Mouse (Mus musculus): ENCODE results near the gene Scgb2b11. TPM values are rescaled to one million over a fixed set of nuclear protein-coding genes. Genes with fewer than 3 reads are reported as not detected.
"Not testable (repeated sequence)": the region's sequence is repeated elsewhere in the genome, so short reads cannot be mapped to it uniquely, and the experiment has no call there.

Scgb2b11 gene
- total RNA-seq (2021), result not detected
- long read RNA-seq, experiment 1, result 0 reads
- long read RNA-seq, experiment 2, result 0 reads

GRCm38 (mm10) chr7:32211045-32211444, at the start of gene Scgb2b11:
Gene Scgb2b11, minus strand, starts transcription at chr7:32211145.
- DNase-seq (ENCODE audit: low spot score in 2 of 2); H3K27ac ChIP-seq; H3K4me3 ChIP-seq: not testable (repeated sequence)

GRCm38 (mm10) chr7:32222540-32222939, 11.6 kb upstream of the Scgb2b11 start, which contains the start of gene Scgb1b11:
Gene Scgb1b11, plus strand, starts transcription at chr7:32222840.
- DNase-seq (ENCODE audit: low spot score in 2 of 2); H3K4me3 ChIP-seq; H3K27ac ChIP-seq: not testable (repeated sequence)

Other genes with a start within 250 kb of the Scgb2b11 start
- gene Scgb1b10, start 110.3 kb downstream of the Scgb2b11 start, total RNA-seq (2021), result not detected
- gene Scgb1b11, start 11.7 kb upstream of the Scgb2b11 start, total RNA-seq (2021), result not detected
- gene Scgb2b12, start 116.1 kb upstream of the Scgb2b11 start, total RNA-seq (2021), result not detected
- not detected for gene Scgb1b12, start 123.0 kb upstream of the Scgb2b11 start, total RNA-seq (2021)
- gene Scgb1b29, start 230.4 kb upstream of the Scgb2b11 start, total RNA-seq (2021), result not detected

Data from layer of hippocampus, adult 2 months (tissue).